Mouse (Mus musculus) stomach, embryonic 15.5 days (tissue): ENCODE data around the gene Nfasc. TPM values are rescaled to one million over a fixed set of nuclear protein-coding genes. Genes with fewer than 3 reads are reported as not detected.

Source experiments
- ATAC-seq: fragments of 200-750 bp; cut with Nextera tagmentation; 2 replicates; pipeline ENCODE4 v1.8.0; 2017; ENCODE audit warnings: low read depth, moderate number of reproducible peaks, moderate TSS enrichment; ENCODE audit not compliant: insufficient read depth, low FRiP score
- H3K27ac ChIP-seq: fragments of 300-500 bp; sonication (generic); 2 replicates; pipeline ENCODE4 v1.5.1; 2015; ENCODE audit warnings: mild to moderate bottlenecking, inconsistent platforms
- H3K27me3 ChIP-seq: fragments of 300-500 bp; sonication (generic); replicated peaks from 2 replicates; pipeline ENCODE4 v1.6.1; 2015; ENCODE audit warnings: inconsistent platforms
- H3K36me3 ChIP-seq: fragments of 300-500 bp; sonication (generic); 2 replicates; pipeline ENCODE4 v1.6.1; 2015; ENCODE audit warnings: inconsistent platforms
- H3K4me1 ChIP-seq: fragments of 300-500 bp; sonication (generic); 2 replicates; pipeline ENCODE4 v1.6.1; 2015; ENCODE audit warnings: inconsistent platforms
- H3K4me2 ChIP-seq: fragments of 300-500 bp; sonication (generic); 2 replicates; pipeline ENCODE4 v1.6.1; 2015; ENCODE audit warnings: mild to moderate bottlenecking, inconsistent platforms
- H3K4me3 ChIP-seq: fragments of 300-500 bp; sonication (generic); replicated peaks from 2 replicates; pipeline ENCODE4 v1.5.1; 2015; ENCODE audit warnings: inconsistent platforms
- H3K9ac ChIP-seq: fragments of 300-500 bp; sonication (generic); 2 replicates; pipeline ENCODE4 v1.6.1; 2015; ENCODE audit warnings: inconsistent platforms
- H3K9me3 ChIP-seq: fragments of 300-500 bp; sonication (generic); 2 replicates; pipeline ENCODE4 v1.6.1; 2016; ENCODE audit warnings: inconsistent platforms
- WGBS: fragments of 180-500 bp; shearing (Covaris S2); methylation state at CpG from one replicate; pipeline ENCODE4 v1.1.7; 2015; 5-methylcytosine and 5-hydroxymethylcytosine counted together
- polyA plus RNA-seq: library from polyadenylated mRNA; unstranded; fragments of >200 nt; fragmentation: Nextera tagmentation; extraction: Ambion mirVana; gene quantifications from 2 replicates; pipeline ENCODE4 v1.2.1, GENCODE M21; 2015

Gene Nfasc
- polyA plus RNA-seq, 1 experiment from 2014 or later, result 3.2 TPM

- Histone ChIP-seq H3K9ac (no peak overlapping the region), H3K36me3 (no peaks in the 10 kb centered on the region), H3K4me3 (no peak overlapping the region), H3K4me1 (peaks cover 8% of the 10 kb centered on the region; the same call in 1 of the 2 replicates), H3K4me2 (no peak overlapping the region; the same call in 1 of the 2 replicates), H3K27ac (no peak overlapping the region), H3K9me3 (no peaks in the 10 kb centered on the region), H3K27me3 (0 out of 2 replicates have a peak, but pooled peaks cover 2% of the 10 kb centered on the region)
- WGBS, result 71% methylated on average over 10 of the region's 10 CpGs
- ATAC-seq, result no peak
Observed at GRCm38 (mm10) chr1:132765222-132765621, 23.6 kb upstream of the Nfasc start.

GRCm38 (mm10) chr1:132759390-132759789 lies 17.8 kb upstream of the Nfasc start:
- no peak for ATAC-seq

GRCm38 (mm10) chr1:132758656-132759370 lies 17.2 kb upstream of the Nfasc start:
- peak overlapping the region; percentile 17 for H3K4me3 ChIP-seq
- H3K4me1 ChIP-seq, result no peaks in the 10 kb centered on the region; the same call in 1 of the 2 replicates
- no peaks in the 10 kb centered on the region for H3K36me3 ChIP-seq
- 0 out of 2 replicates have a peak, but pooled peaks cover 3% of the 10 kb centered on the region for H3K27me3 ChIP-seq
- no peak overlapping the region for H3K9ac ChIP-seq
- ATAC-seq, result no peak
- H3K9me3 ChIP-seq, result no peaks in the 10 kb centered on the region
- peak overlapping the region; percentile 56 for H3K4me2 ChIP-seq
- H3K27ac ChIP-seq, result no peak overlapping the region
- 8% methylated on average over 24 of the region's 24 CpGs for WGBS

More at GRCm38 (mm10) chr1:132759390-132759789, 17.8 kb upstream of the Nfasc start:
- H3K36me3 ChIP-seq, result no peaks in the 10 kb centered on the region
- no peak overlapping the region for H3K9ac ChIP-seq
- no peak overlapping the region for H3K4me3 ChIP-seq
- 65% methylated on average over 6 of the region's 6 CpGs for whole genome bisulfite sequencing
- no peaks in the 10 kb centered on the region for H3K9me3 ChIP-seq
- H3K4me1 ChIP-seq, result no peaks in the 10 kb centered on the region; the same call in 1 of the 2 replicates
- no peak overlapping the region for H3K27ac ChIP-seq
- H3K4me2 ChIP-seq, result no peak overlapping the region
- 0 out of 2 replicates have a peak, but pooled peaks cover 3% of the 10 kb centered on the region for H3K27me3 ChIP-seq

- Histone ChIP-seq H3K9ac (no peak overlapping the region), H3K9me3 (no peaks in the 10 kb centered on the region), H3K27ac (no peak overlapping the region), H3K27me3 (0 out of 2 replicates have a peak, but pooled peaks cover 3% of the 10 kb centered on the region), H3K4me2 (no peak overlapping the region), H3K36me3 (no peaks in the 10 kb centered on the region), H3K4me3 (no peak overlapping the region), H3K4me1 (no peaks in the 10 kb centered on the region; the same call in 1 of the 2 replicates)
- no peak for ATAC-seq
- WGBS, result 46% methylated on average over 4 of the region's 4 CpGs
Observed at GRCm38 (mm10) chr1:132755211-132755610, 13.6 kb upstream of the Nfasc start.

- no peak overlapping the region for H3K4me2 ChIP-seq
- WGBS, result 77% methylated on average over 9 of the region's 9 CpGs
- no peaks in the 10 kb centered on the region for H3K36me3 ChIP-seq
- no peak overlapping the region for H3K9ac ChIP-seq
- H3K4me3 ChIP-seq, result no peak overlapping the region
- ATAC-seq, result no peak
- no peaks in the 10 kb centered on the region for H3K27me3 ChIP-seq
- no peaks in the 10 kb centered on the region for H3K4me1 ChIP-seq
- H3K9me3 ChIP-seq, result no peaks in the 10 kb centered on the region
- H3K27ac ChIP-seq, result no peak overlapping the region
Observed at GRCm38 (mm10) chr1:132749217-132749884, 7.8 kb upstream of the Nfasc start.

- Histone ChIP-seq H3K36me3 (no peaks in the 10 kb centered on the region), H3K9me3 (no peaks in the 10 kb centered on the region), H3K9ac (no peak overlapping the region), H3K4me3 (no peak overlapping the region), H3K27me3 (peaks cover 16% of the 10 kb centered on the region; the same call in 1 of the 2 replicates), H3K4me1 (0 out of 2 replicates have a peak, but pooled peaks cover 3% of the 10 kb centered on the region), H3K4me2 (no peak overlapping the region), H3K27ac (no peak overlapping the region)
- no peak for ATAC-seq
- WGBS, result 83% methylated on average over 9 of the region's 9 CpGs
Observed at GRCm38 (mm10) chr1:132746302-132746701, 4.7 kb upstream of the Nfasc start.

GRCm38 (mm10) chr1:132745636-132746035 lies 4.0 kb upstream of the Nfasc start:
- 56% methylated on average over 6 of the region's 6 CpGs for WGBS
- ATAC-seq, result no peak
- H3K4me3 ChIP-seq, result no peak overlapping the region
- H3K9ac ChIP-seq, result no peak overlapping the region
- no peak overlapping the region for H3K4me2 ChIP-seq
- H3K27me3 ChIP-seq, result peaks cover 22% of the 10 kb centered on the region
- H3K27ac ChIP-seq, result no peak overlapping the region
- no peaks in the 10 kb centered on the region for H3K36me3 ChIP-seq
- 0 out of 2 replicates have a peak, but pooled peaks cover 6% of the 10 kb centered on the region for H3K4me1 ChIP-seq
- no peaks in the 10 kb centered on the region for H3K9me3 ChIP-seq

- Histone ChIP-seq H3K4me1 (0 out of 2 replicates have a peak, but pooled peaks cover 6% of the 10 kb centered on the region), H3K27me3 (peaks cover 39% of the 10 kb centered on the region), H3K27ac (no peak overlapping the region), H3K4me2 (peak overlapping the region; percentile 21; the same call in 1 of the 2 replicates), H3K9ac (no peak overlapping the region), H3K36me3 (no peaks in the 10 kb centered on the region), H3K4me3 (no peak overlapping the region), H3K9me3 (no peaks in the 10 kb centered on the region)
- ATAC-seq, result no peak
- 2% methylated on average over 11 of the region's 11 CpGs for WGBS
Observed at GRCm38 (mm10) chr1:132739077-132739521, 2.5 kb downstream of the Nfasc start.

GRCm38 (mm10) chr1:132736171-132736570 lies 5.4 kb downstream of the Nfasc start:
- Histone ChIP-seq H3K4me2 (no peak overlapping the region), H3K4me1 (0 out of 2 replicates have a peak, but pooled peaks cover 2% of the 10 kb centered on the region), H3K9ac (no peak overlapping the region), H3K36me3 (no peaks in the 10 kb centered on the region), H3K4me3 (no peak overlapping the region), H3K27me3 (peaks cover 22% of the 10 kb centered on the region), H3K9me3 (no peaks in the 10 kb centered on the region), H3K27ac (no peak overlapping the region)
- no peak for ATAC-seq
- WGBS, result 24% methylated on average over 4 of the region's 4 CpGs

GRCm38 (mm10) chr1:132733873-132734447 lies 7.6 kb downstream of the Nfasc start:
- Histone ChIP-seq H3K4me3 (no peak overlapping the region), H3K4me2 (no peak overlapping the region), H3K4me1 (no peaks in the 10 kb centered on the region), H3K9me3 (no peaks in the 10 kb centered on the region), H3K27ac (no peak overlapping the region), H3K9ac (no peak overlapping the region), H3K27me3 (peaks cover 5% of the 10 kb centered on the region), H3K36me3 (no peaks in the 10 kb centered on the region)
- 26% methylated on average over 9 of the region's 9 CpGs for WGBS
- no peak for ATAC-seq

- no peak overlapping the region for H3K4me2 ChIP-seq
- no peak overlapping the region for H3K4me3 ChIP-seq
- 73% methylated on average over 12 of the region's 12 CpGs for WGBS
- H3K36me3 ChIP-seq, result no peaks in the 10 kb centered on the region
- H3K9ac ChIP-seq, result no peak overlapping the region
- no peaks in the 10 kb centered on the region for H3K9me3 ChIP-seq
- ATAC-seq, result no peak
- H3K27ac ChIP-seq, result no peak overlapping the region
- H3K27me3 ChIP-seq, result no peaks in the 10 kb centered on the region
- no peaks in the 10 kb centered on the region for H3K4me1 ChIP-seq
Observed at GRCm38 (mm10) chr1:132732307-132732706, 9.3 kb downstream of the Nfasc start.

GRCm38 (mm10) chr1:132727548-132727947 lies 14.0 kb downstream of the Nfasc start:
- no peaks in the 10 kb centered on the region for H3K9me3 ChIP-seq
- H3K4me1 ChIP-seq, result no peaks in the 10 kb centered on the region
- no peak overlapping the region for H3K27ac ChIP-seq
- WGBS, result 52% methylated on average over 2 of the region's 2 CpGs
- H3K4me2 ChIP-seq, result no peak overlapping the region
- no peaks in the 10 kb centered on the region for H3K36me3 ChIP-seq
- H3K4me3 ChIP-seq, result no peak overlapping the region
- no peaks in the 10 kb centered on the region for H3K27me3 ChIP-seq
- ATAC-seq, result no peak
- no peak overlapping the region for H3K9ac ChIP-seq
